Mouse (Mus musculus): ENCODE measurements around the gene Pyy. TPM values are rescaled to one million over a fixed set of nuclear protein-coding genes. Genes with fewer than 3 reads are reported as not detected.

The Pyy gene
- polyA plus RNA-seq (2015; fragmentation: Nextera tagmentation; extraction: Ambion mirVana), result 1.3 and 3.6 TPM in 2 replicates

DNA sequence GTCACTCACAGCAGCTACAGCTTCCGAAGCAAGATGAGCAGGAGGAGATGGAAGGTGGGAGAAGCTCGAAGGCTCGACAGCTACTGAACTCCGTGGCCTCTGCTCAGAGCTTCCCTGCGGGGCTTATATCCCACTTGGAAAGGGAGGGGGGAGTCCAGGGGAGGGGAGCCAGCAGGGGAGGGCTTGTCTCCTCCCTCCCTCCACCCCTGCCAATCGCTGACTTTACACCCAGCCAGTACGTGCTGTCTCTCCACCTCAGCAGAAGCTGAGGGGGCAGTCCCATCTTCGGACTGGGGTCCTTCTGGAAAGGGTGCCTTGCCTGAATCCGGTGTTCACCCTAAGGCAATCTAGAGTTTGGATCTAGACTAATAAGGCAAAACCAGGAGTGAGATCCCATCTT, at the start of gene Pyy:
Gene Pyy (minus strand): TSS at position 101 of the 400 bp plus-strand sequence.

DNA sequence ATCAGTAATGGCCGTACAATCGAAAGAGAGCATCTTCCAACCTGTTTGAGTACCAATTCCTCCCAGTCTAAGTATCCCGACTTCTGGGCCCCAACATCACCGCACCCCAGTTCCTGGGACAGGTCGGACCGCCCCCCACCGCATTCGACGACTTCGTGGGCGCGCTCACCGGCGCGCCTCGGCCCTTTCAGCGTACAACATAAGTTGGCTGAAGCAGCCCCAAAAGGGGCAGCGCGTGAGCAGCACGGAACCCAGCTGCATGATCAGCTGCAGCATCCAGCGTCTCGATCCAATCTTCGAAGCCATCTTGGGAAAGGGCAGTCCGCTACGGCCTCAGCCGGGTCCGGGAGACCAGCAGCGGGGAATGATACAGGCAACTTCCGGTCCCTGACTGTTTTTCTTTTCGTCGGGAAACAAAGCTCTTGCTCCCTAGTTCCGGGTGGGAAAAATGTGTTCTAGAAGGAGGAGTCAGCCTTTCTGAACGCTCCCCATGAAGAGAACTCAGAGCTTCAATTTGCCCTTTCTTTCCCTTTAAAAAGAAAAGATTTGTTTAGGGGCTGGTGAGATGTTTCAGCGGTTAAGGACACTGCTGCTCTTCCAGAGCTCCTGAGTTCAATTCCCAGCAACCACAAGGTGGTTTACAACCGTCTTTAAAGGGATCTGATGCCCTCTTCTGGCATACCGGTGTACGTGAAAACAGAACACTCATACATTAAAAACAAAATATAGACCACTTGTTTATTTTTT, 48.6 kb upstream of the Pyy start, which contains the start of gene Tmem101:
Gene Tmem101 (minus strand): TSS at position 366 of the 747 bp plus-strand sequence.

DNA sequence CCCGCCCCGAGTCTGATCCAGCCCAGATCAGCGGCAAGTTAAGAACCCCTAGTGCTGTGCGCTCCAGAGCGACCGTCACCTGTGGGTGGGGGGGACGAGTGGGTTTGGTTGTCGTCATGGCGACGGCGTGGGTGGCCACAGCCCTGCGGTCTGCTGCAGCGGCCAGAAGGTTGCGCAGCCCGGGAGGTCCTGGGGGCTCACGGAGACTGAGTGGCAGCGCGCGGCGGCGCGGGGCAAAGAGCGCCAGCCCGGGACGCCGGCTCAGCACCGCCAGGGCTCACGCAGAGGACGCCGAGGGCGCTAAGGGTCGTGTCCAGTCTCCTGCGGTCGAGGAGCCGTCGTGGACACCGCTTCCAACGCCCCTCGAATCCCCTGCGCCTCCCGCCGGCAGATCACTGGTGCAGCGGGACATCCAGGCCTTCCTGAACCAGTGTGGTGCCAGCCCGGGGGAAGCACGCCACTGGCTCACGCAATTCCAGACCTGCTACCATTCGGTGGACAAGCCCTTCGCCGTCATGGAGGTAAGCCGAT, 37.9 kb upstream of the Pyy start, which contains the start of gene Nags:
Gene Nags (plus strand): TSS at position 43 of the 531 bp plus-strand sequence.

DNA sequence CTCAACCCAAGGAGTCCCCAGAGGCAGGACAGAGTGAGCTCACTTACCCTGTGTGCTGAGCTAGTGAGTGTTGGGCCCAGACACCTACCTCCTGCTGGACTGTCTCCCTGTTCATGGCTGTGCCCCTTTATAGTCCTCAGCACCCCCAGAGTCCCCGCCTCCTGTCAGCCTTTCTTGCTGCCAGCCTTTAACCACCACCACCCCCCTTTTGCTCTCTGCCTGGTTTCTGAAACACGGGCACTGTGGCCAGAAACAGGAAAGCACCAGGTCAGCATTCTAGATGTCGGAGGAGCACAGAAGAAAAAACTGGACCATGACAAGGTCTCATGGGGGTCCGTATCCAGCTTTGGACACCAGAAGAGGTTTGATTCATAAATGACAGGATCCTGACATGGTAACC, 6.4 kb downstream of the Pyy start, which contains the start of gene Ppy:
Gene Ppy (minus strand): TSS at position 101 of the 400 bp plus-strand sequence.

DNA sequence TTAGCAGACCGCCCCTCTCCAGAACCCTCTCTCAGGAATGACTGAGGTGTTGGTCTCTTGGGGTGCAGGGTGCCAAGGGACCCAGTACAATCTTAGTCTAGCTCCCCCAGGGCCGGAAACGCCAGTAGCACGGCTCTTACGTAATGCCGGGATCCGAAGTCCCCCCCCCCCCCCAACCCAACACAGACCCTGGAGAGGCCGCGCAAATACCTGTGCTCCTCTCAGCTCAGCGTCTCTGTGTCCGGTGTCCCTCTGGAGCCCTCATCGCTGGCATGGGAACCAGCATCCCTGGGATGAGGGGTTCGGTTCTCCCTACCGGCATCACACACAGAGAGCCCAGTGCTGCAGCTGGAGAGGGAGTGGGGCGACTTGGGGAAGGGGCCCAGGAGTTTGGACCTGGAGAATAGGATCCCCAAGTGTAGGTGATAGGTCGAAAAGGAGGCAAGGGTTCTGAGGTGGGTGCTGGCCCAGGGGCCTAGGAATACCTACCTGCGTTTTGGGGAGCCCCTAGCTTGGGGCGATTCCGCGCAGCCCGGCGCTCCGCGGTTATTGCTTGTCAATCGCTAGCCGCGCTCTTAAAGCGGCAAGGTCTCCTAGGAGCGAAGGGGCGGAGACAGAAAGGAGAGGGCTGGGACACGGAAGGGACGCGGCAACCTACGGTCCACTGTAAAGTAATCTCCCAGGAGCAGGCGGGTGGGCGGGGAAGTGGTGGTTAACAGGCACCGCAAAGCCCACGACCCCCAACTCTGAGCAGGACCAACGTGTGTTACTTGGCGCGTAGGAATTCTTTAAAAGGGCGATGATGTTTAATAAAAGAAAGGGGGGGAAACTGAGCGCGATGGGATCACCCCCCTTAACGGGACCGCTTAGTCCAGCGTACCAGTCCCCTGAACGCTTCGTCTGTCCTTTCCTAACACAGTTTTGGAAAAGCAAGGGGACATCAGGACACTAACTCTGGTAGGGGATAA, 19.4 kb downstream of the Pyy start, which contains the start of gene Mpp2:
Gene Mpp2 (minus strand): TSS at position 585 of the 968 bp plus-strand sequence.

Other genes with a start within 250 kb of the Pyy start
- gene Meox1, start 213.5 kb downstream of the Pyy start, polyA plus RNA-seq (2015; fragmentation: Nextera tagmentation; extraction: Ambion mirVana), result 0.70 and 0.75 TPM in 2 replicates
- 0.06 TPM in 1 of 2 replicates, not detected in the other for gene Sost, start 140.8 kb downstream of the Pyy start, polyA plus RNA-seq (2015; fragmentation: Nextera tagmentation; extraction: Ambion mirVana)
- not detected in 2 replicates for gene Cfap97d1, start 123.6 kb downstream of the Pyy start, polyA plus RNA-seq (2015; fragmentation: Nextera tagmentation; extraction: Ambion mirVana)
- 11.4 and 14.5 TPM in 2 replicates for gene Dusp3, start 120.8 kb downstream of the Pyy start, polyA plus RNA-seq (2015; fragmentation: Nextera tagmentation; extraction: Ambion mirVana)
- 1.3 and 1.5 TPM in 2 replicates for gene Mpp3, start 79.4 kb downstream of the Pyy start, polyA plus RNA-seq (2015; fragmentation: Nextera tagmentation; extraction: Ambion mirVana)
- gene Cd300lg, start 66.3 kb downstream of the Pyy start, polyA plus RNA-seq (2015; fragmentation: Nextera tagmentation; extraction: Ambion mirVana), result 1.8 and 2.2 TPM in 2 replicates
- gene Mpp2, start 19.3 kb downstream of the Pyy start, polyA plus RNA-seq (2015; fragmentation: Nextera tagmentation; extraction: Ambion mirVana), result 7.9 and 9.7 TPM in 2 replicates
- gene Ppy, start 6.5 kb downstream of the Pyy start, polyA plus RNA-seq (2015; fragmentation: Nextera tagmentation; extraction: Ambion mirVana), result 0.72 TPM in 1 of 2 replicates, not detected in the other
- 3.7 TPM in 2 replicates for gene Nags, start 37.7 kb upstream of the Pyy start, polyA plus RNA-seq (2015; fragmentation: Nextera tagmentation; extraction: Ambion mirVana)
- 10.9 and 12.3 TPM in 2 replicates for gene Tmem101, start 48.6 kb upstream of the Pyy start, polyA plus RNA-seq (2015; fragmentation: Nextera tagmentation; extraction: Ambion mirVana)
- gene Lsm12, start 77.5 kb upstream of the Pyy start, polyA plus RNA-seq (2015; fragmentation: Nextera tagmentation; extraction: Ambion mirVana), result 83.8 and 86.1 TPM in 2 replicates
- 17.9 and 21.1 TPM in 2 replicates for gene G6pc3, start 81.8 kb upstream of the Pyy start, polyA plus RNA-seq (2015; fragmentation: Nextera tagmentation; extraction: Ambion mirVana)
- 21.8 and 29.1 TPM in 2 replicates for gene Hdac5, start 122.3 kb upstream of the Pyy start, polyA plus RNA-seq (2015; fragmentation: Nextera tagmentation; extraction: Ambion mirVana)
- gene BC030867, start 141.1 kb upstream of the Pyy start, polyA plus RNA-seq (2015; fragmentation: Nextera tagmentation; extraction: Ambion mirVana), result 13.6 and 14.9 TPM in 2 replicates
- 0.07 and 0.11 TPM in 2 replicates for gene Asb16, start 160.9 kb upstream of the Pyy start, polyA plus RNA-seq (2015; fragmentation: Nextera tagmentation; extraction: Ambion mirVana)
- gene Tmub2, start 177.1 kb upstream of the Pyy start, polyA plus RNA-seq (2015; fragmentation: Nextera tagmentation; extraction: Ambion mirVana), result 33.5 and 36.0 TPM in 2 replicates
- 8.5 and 9.3 TPM in 2 replicates for gene Atxn7l3, start 188.8 kb upstream of the Pyy start, polyA plus RNA-seq (2015; fragmentation: Nextera tagmentation; extraction: Ambion mirVana)
- 67.7 and 68.5 TPM in 2 replicates for gene Ubtf, start 211.9 kb upstream of the Pyy start, polyA plus RNA-seq (2015; fragmentation: Nextera tagmentation; extraction: Ambion mirVana)